Mouse (Mus musculus) intestine, postnatal 0 days (tissue): ENCODE data around the gene Nr2c2ap. TPM values are rescaled to one million over a fixed set of nuclear protein-coding genes. Genes with fewer than 3 reads are reported as not detected.

Experiments
- ATAC-seq: fragments of 200-750 bp; cut with Nextera tagmentation; 2 replicates; pipeline ENCODE4 v1.8.0; 2017; ENCODE audit warnings: mild to moderate bottlenecking, moderate TSS enrichment, moderate library complexity
- H3K27ac ChIP-seq: fragments of 300-500 bp; sonication (generic); 2 replicates; pipeline ENCODE4 v1.5.1; 2014; ENCODE audit warnings: mild to moderate bottlenecking, low read depth, low read length, moderate library complexity
- H3K27me3 ChIP-seq: fragments of 300-500 bp; sonication (generic); replicated peaks from 2 replicates; pipeline ENCODE4 v1.6.1; 2014; ENCODE audit warnings: low read length, mixed read lengths; ENCODE audit not compliant: control insufficient read depth, insufficient read depth
- H3K36me3 ChIP-seq: fragments of 300-500 bp; sonication (generic); 2 replicates; pipeline ENCODE4 v1.6.1; 2014; ENCODE audit warnings: mild to moderate bottlenecking, moderate library complexity; ENCODE audit not compliant: control insufficient read depth, insufficient read depth
- H3K4me1 ChIP-seq: fragments of 300-500 bp; sonication (generic); replicated peaks from 2 replicates; pipeline ENCODE4 v1.6.1; 2014; ENCODE audit warnings: antibody characterized with exemption, low read length, mixed read lengths; ENCODE audit not compliant: control insufficient read depth, insufficient read depth
- H3K4me2 ChIP-seq: fragments of 300-500 bp; sonication (generic); replicated peaks from 2 replicates; pipeline ENCODE4 v1.6.1; 2014; ENCODE audit warnings: low read depth, mild to moderate bottlenecking, moderate library complexity
- H3K4me3 ChIP-seq: fragments of 300-500 bp; sonication (generic); 2 replicates; pipeline ENCODE4 v1.5.1; 2014; ENCODE audit warnings: low read depth, low read length
- H3K9ac ChIP-seq: fragments of 300-500 bp; sonication (generic); 2 replicates; pipeline ENCODE4 v1.6.1; 2014; ENCODE audit warnings: mild to moderate bottlenecking, low read depth, low read length
- H3K9me3 ChIP-seq: fragments of 300-500 bp; sonication (generic); 2 replicates; pipeline ENCODE4 v1.6.1; 2016; ENCODE audit warnings: mixed run types; ENCODE audit not compliant: control insufficient read depth
- CTCF ChIP-seq: sonication (generic); IDR thresholded peaks from 2 replicates; pipeline ENCODE4 v1.5.1; 2016; ENCODE audit warnings: low read depth, mild to moderate bottlenecking, control low read depth, antibody characterized with exemption, moderate library complexity
- WGBS: fragments of 180-500 bp; shearing (Covaris S2); extraction: QIAGEN DNeasy Blood & Tissue Kit; methylation state at CpG from one replicate; pipeline ENCODE4 v1.1.7; 2014; 5-methylcytosine and 5-hydroxymethylcytosine counted together
- polyA plus RNA-seq: library from polyadenylated mRNA; unstranded; fragments of >200 nt; fragmentation: Nextera tagmentation; extraction: Ambion mirVana; gene quantifications from 2 replicates; pipeline ENCODE4 v1.2.1, GENCODE M21; 2015

Nr2c2ap gene
- polyA plus RNA-seq, 1 experiment from 2014 or later: 44.1 TPM

- H3K4me3 ChIP-seq: no peak overlapping the region
- no peak for TF ChIP-seq CTCF
- no peaks in the 10 kb centered on the region for H3K36me3 ChIP-seq
- no peak overlapping the region for H3K4me2 ChIP-seq
- no peak for ATAC-seq
- WGBS: 8% methylated on average over 9 of the region's 9 CpGs
- H3K9ac ChIP-seq: no peak overlapping the region
- peaks cover 43% of the 10 kb centered on the region for H3K27me3 ChIP-seq
- H3K9me3 ChIP-seq: no peaks in the 10 kb centered on the region
- no peak overlapping the region for H3K27ac ChIP-seq
- H3K4me1 ChIP-seq: no peaks in the 10 kb centered on the region
Measured at GRCm38 (mm10) chr8:70117611-70118010, 13.5 kb upstream of the Nr2c2ap start.

GRCm38 (mm10) chr8:70118726-70119700 lies 12.1 kb upstream of the Nr2c2ap start:
- Histone ChIP-seq H3K4me1 (no peaks in the 10 kb centered on the region), H3K27me3 (peaks cover 30% of the 10 kb centered on the region), H3K9me3 (no peaks in the 10 kb centered on the region), H3K4me3 (no peak overlapping the region), H3K4me2 (no peak overlapping the region), H3K9ac (no peak overlapping the region), H3K36me3 (no peaks in the 10 kb centered on the region), H3K27ac (no peak overlapping the region)
- WGBS: 18% methylated on average over 17 of the region's 17 CpGs
- no peak for TF ChIP-seq CTCF
- no peak for ATAC-seq

GRCm38 (mm10) chr8:70120667-70121066 lies 10.5 kb upstream of the Nr2c2ap start, which contains the start of gene Ncan:
Gene Ncan, minus strand, starts transcription at chr8:70120873.
- 1% methylated on average over 19 of the region's 19 CpGs for WGBS
- no peak within 1 kb of the TSS for H3K9ac ChIP-seq
- H3K4me2 ChIP-seq: no peak within 1 kb of the TSS
- no peak for TF ChIP-seq CTCF
- no peaks in the 10 kb centered on the region for H3K9me3 ChIP-seq
- H3K4me1 ChIP-seq: no peaks in the 10 kb centered on the region
- no peak for ATAC-seq
- H3K27me3 ChIP-seq: peaks cover 26% of the 10 kb centered on the region
- H3K4me3 ChIP-seq: no peak within 1 kb of the TSS
- no peaks in the 10 kb centered on the region for H3K36me3 ChIP-seq
- H3K27ac ChIP-seq: no peak within 1 kb of the TSS

- WGBS: 53% methylated on average over 2 of the region's 2 CpGs
- peak; percentile 72 for TF ChIP-seq CTCF
- ATAC-seq: no peak
Measured at GRCm38 (mm10) chr8:70122863-70123262, 8.3 kb upstream of the Nr2c2ap start.

GRCm38 (mm10) chr8:70124992-70125391 lies 6.1 kb upstream of the Nr2c2ap start:
- no peaks in the 10 kb centered on the region for H3K9me3 ChIP-seq
- H3K4me3 ChIP-seq: no peak overlapping the region
- H3K36me3 ChIP-seq: no peaks in the 10 kb centered on the region
- no peak overlapping the region for H3K4me2 ChIP-seq
- 0 out of 2 replicates have a peak, but pooled peaks cover 4% of the 10 kb centered on the region for H3K4me1 ChIP-seq
- WGBS: 61% methylated on average over 8 of the region's 8 CpGs
- H3K9ac ChIP-seq: no peak overlapping the region
- peaks cover 8% of the 10 kb centered on the region for H3K27me3 ChIP-seq
- no peak for TF ChIP-seq CTCF
- H3K27ac ChIP-seq: no peak overlapping the region
- ATAC-seq: no peak

More at GRCm38 (mm10) chr8:70122863-70123262, 8.3 kb upstream of the Nr2c2ap start:
- Histone ChIP-seq H3K36me3 (no peaks in the 10 kb centered on the region), H3K4me2 (no peak overlapping the region), H3K27me3 (peaks cover 23% of the 10 kb centered on the region), H3K27ac (no peak overlapping the region), H3K9me3 (no peaks in the 10 kb centered on the region), H3K4me1 (no peaks in the 10 kb centered on the region), H3K9ac (no peak overlapping the region), H3K4me3 (no peak overlapping the region)

- Histone ChIP-seq H3K36me3 (peaks cover 3% of the 10 kb centered on the region; the same call in 1 of the 2 replicates), H3K27ac (no peak overlapping the region), H3K9ac (no peak overlapping the region), H3K4me2 (no peak overlapping the region), H3K9me3 (no peaks in the 10 kb centered on the region), H3K27me3 (no peaks in the 10 kb centered on the region), H3K4me3 (no peak overlapping the region), H3K4me1 (0 out of 2 replicates have a peak, but pooled peaks cover 4% of the 10 kb centered on the region)
- TF ChIP-seq CTCF: no peak
- ATAC-seq: no peak
- 74% methylated on average over 3 of the region's 3 CpGs for WGBS
Measured at GRCm38 (mm10) chr8:70128435-70128834, 2.7 kb upstream of the Nr2c2ap start.
